Mouse (Mus musculus) lung, embryonic 14.5 days (tissue): Measurements from ENCODE around the gene Dda1. TPM values are rescaled to one million over a fixed set of nuclear protein-coding genes. Genes with fewer than 3 reads are reported as not detected.

ENCODE experiments used
- ATAC-seq: fragments of 200-750 bp; cut with Nextera tagmentation; 2 replicates; pipeline ENCODE4 v1.8.0; 2017; ENCODE audit warnings: mild to moderate bottlenecking, moderate TSS enrichment, moderate library complexity; ENCODE audit not compliant: insufficient read depth
- DNase-seq: peaks from one replicate; pipeline ENCODE4 v3.0.0-alpha.2; 2015
- H3K27ac ChIP-seq: fragments of 300-500 bp; sonication (generic); 2 replicates; pipeline ENCODE4 v1.5.1; 2014; ENCODE audit warnings: low read depth, mild to moderate bottlenecking, moderate library complexity
- H3K27me3 ChIP-seq: fragments of 300-500 bp; sonication (generic); 2 replicates; pipeline ENCODE4 v1.6.1; 2014; ENCODE audit warnings: low read length, control low read depth; ENCODE audit not compliant: insufficient read depth
- H3K36me3 ChIP-seq: fragments of 300-500 bp; sonication (generic); 2 replicates; pipeline ENCODE4 v1.6.1; 2014; ENCODE audit warnings: control low read depth; ENCODE audit not compliant: insufficient read depth
- H3K4me1 ChIP-seq: fragments of 300-500 bp; sonication (generic); 2 replicates; pipeline ENCODE4 v1.6.1; 2014; ENCODE audit warnings: antibody characterized with exemption, control low read depth; ENCODE audit not compliant: insufficient read depth
- H3K4me2 ChIP-seq: fragments of 300-500 bp; sonication (generic); 2 replicates; pipeline ENCODE4 v1.6.1; 2014; ENCODE audit warnings: mild to moderate bottlenecking
- H3K4me3 ChIP-seq: fragments of 300-500 bp; sonication (generic); 2 replicates; pipeline ENCODE4 v1.5.1; 2014; ENCODE audit warnings: low read depth, low read length
- H3K9ac ChIP-seq: fragments of 300-500 bp; sonication (generic); 2 replicates; pipeline ENCODE4 v1.6.1; 2014
- H3K9me3 ChIP-seq: fragments of 300-500 bp; sonication (generic); 2 replicates; pipeline ENCODE4 v1.6.1; 2016; ENCODE audit warnings: low read depth, low read length, control low read depth
- CTCF ChIP-seq: IDR thresholded peaks from 2 replicates; pipeline ENCODE4 v1.5.1; 2016; ENCODE audit warnings: antibody characterized with exemption, low read depth
- WGBS: fragments of 180-500 bp; shearing (Covaris S2); extraction: QIAGEN DNeasy Blood & Tissue Kit; methylation state at CpG from one replicate; pipeline ENCODE4 v1.1.7; 2014; 5-methylcytosine and 5-hydroxymethylcytosine counted together
- polyA plus RNA-seq: library from polyadenylated mRNA; unstranded; fragments of >200 nt; fragmentation: Nextera tagmentation; extraction: Ambion mirVana; gene quantifications from 2 replicates; pipeline ENCODE4 v1.2.1, GENCODE M21; 2014

Gene Dda1
- polyA plus RNA-seq, 1 experiment from 2014 or later = 111 TPM

GRCm38 (mm10) chr8:71452669-71453068 lies 16.3 kb upstream of the Dda1 start:
- ATAC-seq (no peak), DNase-seq (no peak)
- Histone ChIP-seq H3K4me1 (no peaks in the 10 kb centered on the region), H3K9ac (no peak overlapping the region; the same call in 1 of the 2 replicates), H3K4me3 (no peak overlapping the region), H3K4me2 (no peak overlapping the region), H3K9me3 (no peaks in the 10 kb centered on the region), H3K27me3 (no peaks in the 10 kb centered on the region), H3K36me3 (peaks cover 10% of the 10 kb centered on the region), H3K27ac (no peak overlapping the region)
- WGBS = 62% methylated on average over 2 of the region's 2 CpGs
- TF ChIP-seq CTCF = no peak

GRCm38 (mm10) chr8:71454668-71455067 lies 14.3 kb upstream of the Dda1 start:
- no peak overlapping the region for H3K4me2 ChIP-seq
- no peaks in the 10 kb centered on the region for H3K27me3 ChIP-seq
- H3K4me1 ChIP-seq = no peaks in the 10 kb centered on the region
- WGBS = 74% methylated on average over 8 of the region's 8 CpGs
- H3K9me3 ChIP-seq = no peaks in the 10 kb centered on the region
- H3K4me3 ChIP-seq = no peak overlapping the region
- H3K9ac ChIP-seq = no peak overlapping the region
- ATAC-seq = no peak
- no peak overlapping the region for H3K27ac ChIP-seq
- no peak for DNase-seq
- TF ChIP-seq CTCF = no peak
- peaks cover 23% of the 10 kb centered on the region for H3K36me3 ChIP-seq

- 42% methylated on average over 22 of the region's 22 CpGs for WGBS
- no peak overlapping the region for H3K4me2 ChIP-seq
- H3K4me1 ChIP-seq = no peaks in the 10 kb centered on the region; the same call in 1 of the 2 replicates
- H3K36me3 ChIP-seq = peaks cover 42% of the 10 kb centered on the region
- H3K9ac ChIP-seq = no peak overlapping the region
- H3K9me3 ChIP-seq = no peaks in the 10 kb centered on the region
- H3K27ac ChIP-seq = no peak overlapping the region
- DNase-seq (peak; percentile 16), ATAC-seq (peak; percentile 6; the same call in 1 of the 2 replicates)
- no peak overlapping the region for H3K4me3 ChIP-seq
- H3K27me3 ChIP-seq = no peaks in the 10 kb centered on the region
- no peak for TF ChIP-seq CTCF
Measured at GRCm38 (mm10) chr8:71456906-71457305, 12.1 kb upstream of the Dda1 start.

GRCm38 (mm10) chr8:71457659-71458270 lies 11.2 kb upstream of the Dda1 start:
- Histone ChIP-seq H3K27ac (no peak overlapping the region), H3K4me3 (no peak overlapping the region), H3K36me3 (peaks cover 43% of the 10 kb centered on the region), H3K27me3 (no peaks in the 10 kb centered on the region), H3K9ac (no peak overlapping the region), H3K4me2 (no peak overlapping the region), H3K4me1 (peaks cover 7% of the 10 kb centered on the region), H3K9me3 (no peaks in the 10 kb centered on the region)
- no peak for TF ChIP-seq CTCF
- DNase-seq (no peak), ATAC-seq (no peak)
- 77% methylated on average over 20 of the region's 20 CpGs for WGBS

- Histone ChIP-seq H3K4me1 (peaks cover 17% of the 10 kb centered on the region), H3K36me3 (peaks cover 43% of the 10 kb centered on the region), H3K9ac (no peak overlapping the region), H3K9me3 (no peaks in the 10 kb centered on the region), H3K27ac (no peak overlapping the region), H3K4me2 (no peak overlapping the region), H3K4me3 (no peak overlapping the region), H3K27me3 (no peaks in the 10 kb centered on the region)
- DNase-seq (no peak), ATAC-seq (no peak)
- WGBS = 90% methylated on average over 6 of the region's 6 CpGs
- no peak for TF ChIP-seq CTCF
Measured at GRCm38 (mm10) chr8:71460716-71461115, 8.3 kb upstream of the Dda1 start.

GRCm38 (mm10) chr8:71461152-71461840 lies 7.7 kb upstream of the Dda1 start:
- Histone ChIP-seq H3K36me3 (peaks cover 46% of the 10 kb centered on the region), H3K9ac (no peak overlapping the region), H3K4me3 (no peak overlapping the region), H3K27ac (no peak overlapping the region), H3K27me3 (no peaks in the 10 kb centered on the region), H3K4me1 (peaks cover 20% of the 10 kb centered on the region), H3K9me3 (no peaks in the 10 kb centered on the region), H3K4me2 (no peak overlapping the region; the same call in 1 of the 2 replicates)
- DNase-seq (no peak), ATAC-seq (no peak)
- no peak for TF ChIP-seq CTCF
- 77% methylated on average over 47 of the region's 47 CpGs for WGBS

DNA sequence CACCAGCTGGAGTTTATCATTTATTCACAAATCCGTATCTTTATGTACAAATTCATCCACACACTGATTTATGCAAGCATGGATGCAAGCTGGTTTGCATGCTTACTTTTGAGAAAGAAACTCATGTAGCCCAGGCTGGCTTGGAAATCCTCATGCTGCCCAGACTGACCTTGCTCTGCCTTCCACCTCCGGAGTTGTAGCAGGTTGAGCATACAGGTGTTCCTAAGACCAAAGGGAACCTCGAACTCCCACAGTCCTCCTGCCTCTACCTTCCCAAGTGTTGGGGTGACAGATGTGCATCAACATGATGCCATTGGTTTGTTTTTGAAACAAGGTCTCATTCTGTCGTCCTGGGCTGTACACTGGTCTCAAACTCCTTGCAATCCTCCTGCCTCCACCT lies 6.8 kb upstream of the Dda1 start:
- no peak for ATAC-seq
- TF ChIP-seq CTCF = no peak
- no peak overlapping the region for H3K9ac ChIP-seq

More for the DNA sequence above, 6.8 kb upstream of the Dda1 start:
- Histone ChIP-seq H3K27me3 (no peaks in the 10 kb centered on the region), H3K9me3 (no peaks in the 10 kb centered on the region), H3K4me1 (peaks cover 20% of the 10 kb centered on the region), H3K27ac (no peak overlapping the region), H3K4me3 (peak overlapping the region; percentile 82; the same call in 1 of the 2 replicates), H3K36me3 (peaks cover 40% of the 10 kb centered on the region), H3K4me2 (peak overlapping the region; percentile 86)
- 57% methylated on average over 4 of the region's 4 CpGs for WGBS
- no peak for DNase-seq
